Mouse (Mus musculus) ES-CJ7 (cell line): ENCODE measurements at regions not wholly inside any gene's neighbourhood (a gene's known extent, or its start where the extent isn't known, plus 50 kb on each side); places are given as distances from the start of the nearest gene placed in this dataset.

Experiments
- DNase-seq: peaks from one replicate; pipeline ENCODE4 v3.0.0; 2011; ENCODE audit warnings: low read depth, low spot score

DNA sequence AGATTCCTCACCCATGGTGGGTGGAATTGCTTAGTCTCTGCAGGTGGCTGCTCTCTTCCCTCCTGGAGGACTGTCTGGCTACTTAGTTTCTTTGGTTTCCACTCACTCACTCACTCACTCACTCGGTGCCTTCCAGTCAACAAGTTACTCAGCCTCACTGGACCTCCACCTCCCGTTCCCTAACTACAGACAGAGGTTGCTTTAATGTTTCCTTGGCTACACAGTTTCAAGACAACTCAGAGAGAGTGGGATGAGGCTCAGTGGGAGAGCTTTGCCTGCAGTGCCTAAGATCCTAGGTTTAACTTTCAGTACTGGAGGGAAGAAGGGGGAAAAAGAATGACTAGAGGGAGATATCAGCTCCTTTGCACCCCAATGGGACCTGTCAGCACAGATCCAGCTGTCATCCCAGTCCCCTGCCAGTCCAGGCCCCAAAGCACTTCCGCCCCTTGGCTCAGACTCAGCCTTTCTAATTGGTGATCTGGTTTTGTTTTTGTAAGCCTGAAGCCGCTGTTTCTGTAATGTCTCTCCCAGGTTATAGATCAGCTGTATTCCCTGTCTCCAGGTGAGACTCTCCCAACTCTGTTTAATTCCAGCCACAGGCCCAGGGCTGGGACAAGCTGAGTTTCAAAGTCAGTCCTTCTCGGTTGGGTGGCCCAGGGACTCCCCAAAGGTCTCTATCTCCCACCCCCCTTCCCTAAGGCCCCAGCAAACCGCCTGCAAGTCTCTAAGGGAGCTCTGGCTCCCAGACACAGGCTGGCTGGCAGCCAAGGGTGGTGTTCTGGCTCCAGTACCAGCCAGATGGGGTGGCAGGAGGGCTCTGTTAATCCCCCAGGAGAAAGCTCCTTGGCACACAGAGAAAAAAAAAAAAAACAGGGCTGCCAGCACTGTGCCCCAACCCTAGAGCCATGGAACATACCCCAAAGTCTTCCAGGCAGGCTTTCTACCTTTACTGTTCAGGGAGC lies 60.5 kb upstream of the Cdon start:
- DNase-seq: no peak

- DNase-seq: no peak
Measured at GRCm38 (mm10) chr9:35361432-35361831, 59.5 kb upstream of the Cdon start.

DNA sequence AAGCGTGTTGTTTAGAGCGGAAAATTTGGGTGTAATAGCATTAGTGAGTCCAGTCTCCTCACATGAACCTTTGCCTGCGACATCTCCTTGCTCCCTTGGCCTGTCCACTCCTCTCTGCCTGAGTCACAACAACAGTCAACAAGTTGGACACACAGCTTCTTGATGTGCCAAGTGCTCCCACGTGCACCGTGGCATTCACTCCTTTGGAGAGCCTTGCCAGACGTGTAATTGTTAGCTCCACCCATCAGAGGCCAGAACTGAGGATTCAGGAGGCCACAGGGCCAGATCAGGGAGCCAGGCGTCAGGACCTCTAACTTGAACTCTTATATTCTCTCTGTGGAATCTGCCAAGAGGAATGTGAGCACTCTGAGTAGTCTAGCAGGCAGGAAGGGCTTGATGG lies 58.7 kb upstream of the Cdon start:
- DNase-seq: no peak

DNA sequence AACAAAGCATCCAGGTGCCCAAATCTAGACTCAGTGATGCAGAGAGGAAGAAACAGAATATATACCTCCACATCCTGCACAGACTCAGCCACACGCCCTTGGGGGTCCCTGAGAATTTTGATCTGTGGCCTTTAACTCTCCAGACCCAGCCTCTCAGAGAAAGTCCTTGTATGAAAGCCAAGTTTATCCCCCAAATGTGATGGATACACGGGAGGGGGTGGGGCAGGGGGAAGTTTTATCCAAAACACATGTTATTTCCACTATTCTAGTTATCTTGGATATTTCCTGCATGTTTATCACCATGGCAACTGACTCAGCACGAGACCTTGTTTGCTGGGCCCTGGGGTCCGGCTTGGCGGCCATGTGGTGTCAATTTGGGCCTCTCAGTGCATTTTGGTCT lies 57.8 kb upstream of the Cdon start:
- DNase-seq: no peak

DNA sequence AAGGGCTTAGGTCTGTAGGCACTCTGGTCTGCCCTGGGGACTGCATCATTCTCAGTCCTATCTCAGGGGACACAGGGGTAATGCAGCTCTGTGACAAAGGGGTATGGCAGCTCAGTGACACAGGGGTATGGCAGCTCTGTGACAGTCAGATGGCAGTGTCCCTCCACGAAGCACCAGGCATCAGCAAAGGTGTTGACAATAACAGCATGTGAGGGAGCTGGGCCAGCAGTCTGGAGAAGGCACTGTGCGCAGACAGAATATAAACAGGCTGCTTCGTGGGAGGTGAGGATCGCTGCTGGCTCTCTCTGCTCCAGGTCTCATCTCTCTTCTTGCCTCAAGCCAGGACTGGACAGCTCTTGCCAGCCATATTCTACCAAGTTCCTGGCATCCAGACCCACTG lies 57.0 kb upstream of the Cdon start:
- DNase-seq: no peak

- DNase-seq: no peak
Measured at GRCm38 (mm10) chr9:35365975-35366374, 55.0 kb upstream of the Cdon start.

GRCm38 (mm10) chr9:35369063-35369462 lies 51.9 kb upstream of the Cdon start:
- DNase-seq: no peak

DNA sequence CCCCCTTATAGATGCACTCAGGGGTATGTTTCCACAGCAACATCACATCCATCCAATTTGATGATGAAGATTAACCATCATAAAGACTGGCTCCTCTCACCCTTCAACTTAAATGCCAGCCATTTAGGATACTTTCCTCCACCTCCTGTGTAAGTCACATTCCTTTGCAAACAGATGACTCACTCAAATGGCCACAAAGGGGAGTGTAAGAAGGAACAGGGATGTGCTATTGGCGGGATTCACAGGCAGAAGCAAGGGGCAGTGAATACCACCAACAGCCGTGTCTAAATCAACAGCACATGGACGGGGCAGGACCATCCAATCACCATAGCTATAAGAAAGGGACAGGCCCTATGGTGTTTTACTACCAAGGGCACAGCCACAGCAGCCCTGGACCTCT lies 50.9 kb upstream of the Cdon start:
- no peak for DNase-seq

DNA sequence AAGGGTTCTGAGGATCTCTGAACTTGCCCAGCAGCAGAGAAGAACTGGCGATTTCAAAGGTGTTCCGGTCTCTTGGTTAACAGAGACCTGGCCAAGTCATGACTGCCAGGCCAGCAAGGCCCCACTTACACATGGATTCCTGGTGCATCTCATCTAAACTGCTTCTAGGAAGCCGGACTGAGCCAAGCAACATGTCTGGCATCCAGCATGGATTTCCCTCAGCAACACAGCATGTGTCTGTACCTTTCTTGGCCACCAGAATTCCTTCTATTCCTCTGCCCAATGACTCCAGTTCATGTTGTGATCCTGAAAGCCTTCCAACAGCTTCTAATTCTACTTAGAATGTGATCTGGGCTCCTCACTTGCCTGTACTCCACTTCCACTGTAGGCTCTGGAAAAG lies 50.0 kb upstream of the Cdon start:
- DNase-seq: no peak
